Mouse (Mus musculus): ENCODE results near the gene Kifc5b. TPM values are rescaled to one million over a fixed set of nuclear protein-coding genes. Genes with fewer than 3 reads are reported as not detected.
A peak's percentile ranks its signal among the peaks of the same experiment; 100 is the strongest.

Kifc5b gene
- polyA plus RNA-seq, 1 experiment from 2014 or later = 5.2 TPM

GRCm38 (mm10) chr17:26961572-26962240 is 44.8 kb downstream of the Kifc5b start:
- no peak for ATAC-seq (replicated peaks; ENCODE audit: low FRiP score, low TSS enrichment, low read depth)
- H3K4me1 ChIP-seq (replicated peaks; ENCODE audit: control insufficient read depth, insufficient read depth, low read length) = no peaks in the 10 kb centered on the region
- WGBS = 91% methylated on average over 21 of the region's 21 CpGs
- no peak overlapping the region for H3K27ac ChIP-seq (ENCODE audit: low read depth)
- H3K27me3 ChIP-seq (replicated peaks; ENCODE audit: control insufficient read depth, insufficient read depth, low read length) = no peaks in the 10 kb centered on the region
- peaks cover 86% of the 10 kb centered on the region for H3K36me3 ChIP-seq (ENCODE audit: control insufficient read depth, insufficient read depth, low read length)
- no peak for DNase-seq (ENCODE audit: low spot score)
- H3K9ac ChIP-seq (ENCODE audit: low read length) = no peak overlapping the region
- H3K4me3 ChIP-seq (ENCODE audit: low read depth, low read length) = no peak overlapping the region
- H3K9me3 ChIP-seq (ENCODE audit: control insufficient read depth, low read length) = no peaks in the 10 kb centered on the region
- H3K4me2 ChIP-seq (ENCODE audit: low read length) = no peak overlapping the region

DNA sequence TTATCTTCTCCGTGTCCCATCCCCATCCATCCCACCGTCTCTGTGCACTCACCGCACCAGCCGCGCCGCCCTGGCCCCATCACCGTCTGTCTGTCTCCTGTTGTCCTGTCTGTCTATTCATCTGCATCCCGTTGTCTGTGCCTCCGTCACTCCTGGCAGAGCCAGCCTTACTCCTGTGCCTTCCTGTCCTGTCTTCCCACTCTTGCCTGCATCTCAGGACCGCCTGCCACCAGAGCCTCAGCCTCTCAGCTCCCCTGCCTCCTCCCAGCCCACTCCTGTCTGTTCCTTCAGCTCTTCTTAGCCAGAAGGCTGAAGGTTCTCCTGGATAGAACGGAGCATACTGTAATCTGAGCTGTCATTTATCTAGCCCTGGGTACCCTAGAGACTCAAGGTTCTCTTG is 50.1 kb downstream of the Kifc5b start:
- DNase-seq (ENCODE audit: low spot score) (no peak), ATAC-seq (replicated peaks; ENCODE audit: low FRiP score, low TSS enrichment, low read depth) (no peak)
- Histone ChIP-seq H3K9me3 (ENCODE audit: control insufficient read depth, low read length) (no peaks in the 10 kb centered on the region), H3K4me2 (ENCODE audit: low read length) (no peak overlapping the region), H3K4me3 (ENCODE audit: low read depth, low read length) (no peak overlapping the region), H3K36me3 (ENCODE audit: control insufficient read depth, insufficient read depth, low read length) (peaks cover 55% of the 10 kb centered on the region), H3K27me3 (replicated peaks; ENCODE audit: control insufficient read depth, insufficient read depth, low read length) (no peaks in the 10 kb centered on the region), H3K9ac (ENCODE audit: low read length) (no peak overlapping the region), H3K4me1 (replicated peaks; ENCODE audit: control insufficient read depth, insufficient read depth, low read length) (peaks cover 7% of the 10 kb centered on the region; the same call in 1 of the 2 replicates), H3K27ac (ENCODE audit: low read depth) (no peak overlapping the region)
- WGBS = 92% methylated on average over 11 of the region's 11 CpGs

GRCm38 (mm10) chr17:26967477-26967876 is 50.6 kb downstream of the Kifc5b start:
- Histone ChIP-seq H3K27me3 (replicated peaks; ENCODE audit: control insufficient read depth, insufficient read depth, low read length) (no peaks in the 10 kb centered on the region), H3K9me3 (ENCODE audit: control insufficient read depth, low read length) (no peaks in the 10 kb centered on the region), H3K4me2 (ENCODE audit: low read length) (no peak overlapping the region), H3K4me1 (replicated peaks; ENCODE audit: control insufficient read depth, insufficient read depth, low read length) (peaks cover 8% of the 10 kb centered on the region; the same call in 1 of the 2 replicates), H3K4me3 (ENCODE audit: low read depth, low read length) (no peak overlapping the region), H3K36me3 (ENCODE audit: control insufficient read depth, insufficient read depth, low read length) (peaks cover 50% of the 10 kb centered on the region), H3K27ac (ENCODE audit: low read depth) (no peak overlapping the region), H3K9ac (ENCODE audit: low read length) (no peak overlapping the region)
- DNase-seq (ENCODE audit: low spot score) (no peak), ATAC-seq (replicated peaks; ENCODE audit: low FRiP score, low TSS enrichment, low read depth) (no peak)
- WGBS = 79% methylated on average over 6 of the region's 6 CpGs

DNA sequence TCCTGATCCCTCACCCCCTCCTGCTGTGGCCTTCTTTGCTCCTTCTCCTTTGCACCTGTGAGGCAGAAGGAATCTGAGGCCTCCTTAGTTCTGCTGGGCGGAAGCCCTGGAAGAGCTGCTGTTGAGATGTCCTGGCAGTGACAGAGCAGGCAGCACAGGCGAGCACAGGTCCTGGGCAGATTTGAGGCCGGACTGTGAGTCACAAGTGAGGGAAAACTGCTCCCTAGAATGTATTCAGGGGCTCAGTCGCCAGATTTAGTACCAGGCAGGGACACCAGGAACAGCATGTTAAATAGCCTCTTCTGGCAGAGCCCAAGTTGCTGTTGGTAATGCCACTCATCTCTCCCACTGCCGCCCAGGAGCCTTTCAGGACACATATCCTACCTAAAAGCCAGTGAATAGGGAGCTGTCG is 51.3 kb downstream of the Kifc5b start:
- no peaks in the 10 kb centered on the region for H3K27me3 ChIP-seq (replicated peaks; ENCODE audit: control insufficient read depth, insufficient read depth, low read length)
- WGBS = 83% methylated on average over 6 of the region's 6 CpGs
- H3K4me3 ChIP-seq (ENCODE audit: low read depth, low read length) = no peak overlapping the region
- no peak for ATAC-seq (replicated peaks; ENCODE audit: low FRiP score, low TSS enrichment, low read depth)
- no peak overlapping the region for H3K27ac ChIP-seq (ENCODE audit: low read depth)
- H3K4me1 ChIP-seq (replicated peaks; ENCODE audit: control insufficient read depth, insufficient read depth, low read length) = peaks cover 8% of the 10 kb centered on the region; the same call in 1 of the 2 replicates
- DNase-seq (ENCODE audit: low spot score) = no peak
- H3K9me3 ChIP-seq (ENCODE audit: control insufficient read depth, low read length) = no peaks in the 10 kb centered on the region
- no peak overlapping the region for H3K9ac ChIP-seq (ENCODE audit: low read length)
- H3K4me2 ChIP-seq (ENCODE audit: low read length) = no peak overlapping the region
- peaks cover 43% of the 10 kb centered on the region for H3K36me3 ChIP-seq (ENCODE audit: control insufficient read depth, insufficient read depth, low read length)

GRCm38 (mm10) chr17:26969257-26969656 is 52.4 kb downstream of the Kifc5b start:
- Histone ChIP-seq H3K9me3 (ENCODE audit: control insufficient read depth, low read length) (no peaks in the 10 kb centered on the region), H3K4me1 (replicated peaks; ENCODE audit: control insufficient read depth, insufficient read depth, low read length) (peaks cover 16% of the 10 kb centered on the region), H3K4me3 (ENCODE audit: low read depth, low read length) (no peak overlapping the region), H3K27me3 (replicated peaks; ENCODE audit: control insufficient read depth, insufficient read depth, low read length) (no peaks in the 10 kb centered on the region), H3K9ac (ENCODE audit: low read length) (no peak overlapping the region), H3K36me3 (ENCODE audit: control insufficient read depth, insufficient read depth, low read length) (peaks cover 36% of the 10 kb centered on the region), H3K4me2 (ENCODE audit: low read length) (no peak overlapping the region), H3K27ac (ENCODE audit: low read depth) (no peak overlapping the region)
- ATAC-seq (replicated peaks; ENCODE audit: low FRiP score, low TSS enrichment, low read depth) = no peak
- WGBS = 90% methylated on average over 6 of the region's 6 CpGs
- no peak for DNase-seq (ENCODE audit: low spot score)

DNA sequence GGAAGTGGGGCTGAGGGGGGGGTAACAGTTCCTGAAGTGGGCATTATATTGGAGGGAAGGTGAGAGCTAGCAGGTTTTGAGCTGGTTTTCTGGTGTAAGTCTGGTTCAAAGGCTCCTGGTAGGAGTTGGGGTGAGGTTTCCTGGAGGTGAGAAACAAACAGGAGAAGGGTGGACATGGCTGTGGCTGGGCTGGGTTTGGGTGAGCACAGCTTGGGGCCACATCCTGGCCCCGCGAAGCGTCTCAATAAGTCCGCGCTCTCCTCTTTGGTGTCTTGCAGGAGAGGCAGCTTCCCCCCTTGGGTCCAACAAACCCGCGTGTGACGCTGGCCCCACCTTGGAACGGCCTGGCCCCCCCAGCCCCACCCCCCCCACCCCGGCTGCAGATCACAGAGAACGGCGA is 53.3 kb downstream of the Kifc5b start:
- no peak overlapping the region for H3K27ac ChIP-seq (ENCODE audit: low read depth)
- no peak overlapping the region for H3K4me2 ChIP-seq (ENCODE audit: low read length)
- H3K36me3 ChIP-seq (ENCODE audit: control insufficient read depth, insufficient read depth, low read length) = peaks cover 35% of the 10 kb centered on the region
- no peak overlapping the region for H3K9ac ChIP-seq (ENCODE audit: low read length)
- WGBS = 70% methylated on average over 12 of the region's 12 CpGs
- ATAC-seq (replicated peaks; ENCODE audit: low FRiP score, low TSS enrichment, low read depth) = no peak
- no peaks in the 10 kb centered on the region for H3K9me3 ChIP-seq (ENCODE audit: control insufficient read depth, low read length)
- H3K4me3 ChIP-seq (ENCODE audit: low read depth, low read length) = no peak overlapping the region
- no peak for DNase-seq (ENCODE audit: low spot score)
- H3K27me3 ChIP-seq (replicated peaks; ENCODE audit: control insufficient read depth, insufficient read depth, low read length) = no peaks in the 10 kb centered on the region
- H3K4me1 ChIP-seq (replicated peaks; ENCODE audit: control insufficient read depth, insufficient read depth, low read length) = peaks cover 20% of the 10 kb centered on the region

DNA sequence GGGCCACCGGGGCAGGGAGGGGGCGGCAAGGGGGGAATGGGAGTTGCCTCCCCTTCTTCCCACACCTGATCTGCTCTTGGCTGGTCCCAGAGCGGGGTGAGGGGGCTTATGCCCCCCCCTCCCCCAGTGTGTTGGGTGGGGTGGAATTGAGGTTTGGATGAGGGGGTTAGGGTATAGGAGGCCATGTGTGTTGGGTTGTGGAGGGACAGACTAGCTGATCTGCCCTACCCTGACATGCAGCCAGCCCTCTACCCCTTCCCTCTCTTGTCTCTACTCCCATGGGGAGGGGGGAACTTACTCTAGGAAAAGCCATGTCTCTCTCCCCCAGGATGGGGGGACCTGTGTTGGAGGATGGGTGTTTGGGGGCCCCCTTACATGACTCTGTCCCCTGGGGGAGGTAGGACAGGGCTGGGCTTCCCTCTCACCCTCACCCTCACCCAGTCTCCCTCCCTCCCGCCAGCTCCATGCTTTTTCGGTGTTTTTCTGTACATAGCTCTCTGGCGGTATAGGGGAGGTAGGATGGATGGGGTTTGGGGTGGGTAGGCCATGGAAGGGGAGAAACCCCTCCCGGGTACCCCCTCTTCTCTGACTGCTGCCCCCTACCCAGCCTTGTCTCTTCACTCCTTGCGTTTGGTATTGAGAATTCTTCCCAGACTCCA is 54.5 kb downstream of the Kifc5b start:
- 60% methylated on average over 8 of the region's 8 CpGs for WGBS
- Histone ChIP-seq H3K36me3 (ENCODE audit: control insufficient read depth, insufficient read depth, low read length) (peaks cover 37% of the 10 kb centered on the region), H3K4me1 (replicated peaks; ENCODE audit: control insufficient read depth, insufficient read depth, low read length) (peaks cover 20% of the 10 kb centered on the region), H3K4me3 (ENCODE audit: low read depth, low read length) (peak overlapping the region; percentile 87; the same call in 1 of the 2 replicates), H3K4me2 (ENCODE audit: low read length) (peak overlapping the region; percentile 94), H3K27me3 (replicated peaks; ENCODE audit: control insufficient read depth, insufficient read depth, low read length) (no peaks in the 10 kb centered on the region), H3K27ac (ENCODE audit: low read depth) (peak overlapping the region; percentile 47; the same call in 1 of the 2 replicates), H3K9me3 (ENCODE audit: control insufficient read depth, low read length) (no peaks in the 10 kb centered on the region), H3K9ac (ENCODE audit: low read length) (peak overlapping the region; percentile 74; the same call in 1 of the 2 replicates)
- DNase-seq (ENCODE audit: low spot score) (no peak), ATAC-seq (replicated peaks; ENCODE audit: low FRiP score, low TSS enrichment, low read depth) (no peak)

DNA sequence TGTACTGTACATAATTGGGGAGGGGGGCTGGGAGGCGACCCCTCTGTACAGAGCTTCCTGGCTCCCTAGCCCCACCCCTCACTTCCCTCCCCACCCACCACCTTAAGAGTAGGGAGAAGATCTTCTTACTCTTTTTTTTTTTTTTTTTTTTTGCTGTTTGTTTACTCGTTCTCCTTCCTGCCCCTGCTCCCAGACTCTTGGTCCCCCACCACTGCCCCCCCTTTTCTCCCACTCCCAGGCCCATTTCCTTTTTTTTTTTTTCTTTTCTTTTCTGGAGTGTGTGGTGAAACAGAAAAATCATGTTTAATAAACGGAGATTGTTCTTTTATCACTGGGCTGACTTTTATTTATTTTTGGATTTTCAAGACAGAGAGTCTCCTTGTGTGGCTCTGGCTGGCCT is 55.2 kb downstream of the Kifc5b start:
- Histone ChIP-seq H3K27ac (ENCODE audit: low read depth) (peak overlapping the region; percentile 86; the same call in 1 of the 2 replicates), H3K4me2 (ENCODE audit: low read length) (peak overlapping the region; percentile 94), H3K36me3 (ENCODE audit: control insufficient read depth, insufficient read depth, low read length) (peaks cover 37% of the 10 kb centered on the region), H3K27me3 (replicated peaks; ENCODE audit: control insufficient read depth, insufficient read depth, low read length) (no peaks in the 10 kb centered on the region), H3K9me3 (ENCODE audit: control insufficient read depth, low read length) (no peaks in the 10 kb centered on the region), H3K4me1 (replicated peaks; ENCODE audit: control insufficient read depth, insufficient read depth, low read length) (peaks cover 20% of the 10 kb centered on the region), H3K4me3 (ENCODE audit: low read depth, low read length) (peak overlapping the region; percentile 87), H3K9ac (ENCODE audit: low read length) (peak overlapping the region; percentile 74)
- DNase-seq (ENCODE audit: low spot score) = no peak
- no peak for ATAC-seq (replicated peaks; ENCODE audit: low FRiP score, low TSS enrichment, low read depth)
- 0% methylated on average over 3 of the region's 3 CpGs for WGBS

All from intestine, embryonic 14.5 days (tissue).